Mouse (Mus musculus): ENCODE data around the gene Tmem176a.

GRCm38 (mm10) chr6:48837516-48837915 is 3.2 kb upstream of the Tmem176a start:
- TF ChIP-seq EP300 (IDR thresholded peaks at IDR 0.05; ENCODE audit: insufficient read depth, low read depth, low read length): no peak
- no peak for TF ChIP-seq POLR2A (IDR thresholded peaks at IDR 0.05; ENCODE audit: insufficient read depth, low read depth, low read length)
- TF ChIP-seq CTCF (IDR thresholded peaks at IDR 0.05): no peak
